Mouse (Mus musculus) myocyte (in vitro differentiated cells): ENCODE data around the gene Fcnb.

Source experiments
- CEBPB ChIP-seq: IDR thresholded peaks from 2 replicates; pipeline ENCODE4 v1.6.1; 2011; ENCODE audit warnings: mild to moderate bottlenecking, moderate library complexity; ENCODE audit not compliant: poor library complexity, insufficient read depth, severe bottlenecking
- E2F4 ChIP-seq: IDR thresholded peaks from one replicate; pipeline ENCODE4 v1.6.1; 2011; ENCODE audit warnings: mild to moderate bottlenecking, control low read depth, moderate library complexity; ENCODE audit not compliant: insufficient read depth
- MAX ChIP-seq: IDR thresholded peaks from one replicate; pipeline ENCODE4 v1.6.1; 2011; ENCODE audit warnings: low read depth, mild to moderate bottlenecking, control low read depth
- MYOG ChIP-seq, 3 experiments: IDR thresholded peaks; one replicate each; pipeline ENCODE4 v1.6.1; 2011; ENCODE audit warnings: control low read depth in 2 of 3, low read depth in 2 of 3, mild to moderate bottlenecking in 2 of 3; ENCODE audit not compliant: insufficient read length in 2 of 3, control insufficient read depth in 1 of 3, insufficient read depth in 1 of 3
- POLR2A ChIP-seq: IDR thresholded peaks from one replicate; pipeline ENCODE4 v1.6.1; 2011; ENCODE audit warnings: low read depth, mild to moderate bottlenecking, control low read depth, moderate library complexity; ENCODE audit not compliant: insufficient read length
- POLR2AphosphoS2 ChIP-seq: IDR thresholded peaks from one replicate; pipeline ENCODE4 v1.6.1; 2011; ENCODE audit warnings: low read depth, control low read depth; ENCODE audit not compliant: insufficient read length
- REST ChIP-seq: IDR thresholded peaks from one replicate; pipeline ENCODE4 v1.6.1; 2011; ENCODE audit warnings: mild to moderate bottlenecking, control low read depth, moderate library complexity; ENCODE audit not compliant: insufficient read depth, insufficient read length
- SRF ChIP-seq: IDR thresholded peaks from one replicate; pipeline ENCODE4 v1.6.1; 2011; ENCODE audit warnings: low read depth; ENCODE audit not compliant: control insufficient read depth, insufficient read length
- TCF12 ChIP-seq: IDR thresholded peaks from one replicate; pipeline ENCODE4 v1.6.1; 2011; ENCODE audit warnings: mild to moderate bottlenecking, control low read depth; ENCODE audit not compliant: poor library complexity, insufficient read depth, severe bottlenecking
- TCF3 ChIP-seq: IDR thresholded peaks from one replicate; pipeline ENCODE4 v1.6.1; 2011; ENCODE audit warnings: low read depth, control low read depth; ENCODE audit not compliant: insufficient read length
- USF1 ChIP-seq: IDR thresholded peaks from one replicate; pipeline ENCODE4 v1.6.1; 2011; ENCODE audit warnings: low read depth, mild to moderate bottlenecking, control low read depth, moderate library complexity

DNA sequence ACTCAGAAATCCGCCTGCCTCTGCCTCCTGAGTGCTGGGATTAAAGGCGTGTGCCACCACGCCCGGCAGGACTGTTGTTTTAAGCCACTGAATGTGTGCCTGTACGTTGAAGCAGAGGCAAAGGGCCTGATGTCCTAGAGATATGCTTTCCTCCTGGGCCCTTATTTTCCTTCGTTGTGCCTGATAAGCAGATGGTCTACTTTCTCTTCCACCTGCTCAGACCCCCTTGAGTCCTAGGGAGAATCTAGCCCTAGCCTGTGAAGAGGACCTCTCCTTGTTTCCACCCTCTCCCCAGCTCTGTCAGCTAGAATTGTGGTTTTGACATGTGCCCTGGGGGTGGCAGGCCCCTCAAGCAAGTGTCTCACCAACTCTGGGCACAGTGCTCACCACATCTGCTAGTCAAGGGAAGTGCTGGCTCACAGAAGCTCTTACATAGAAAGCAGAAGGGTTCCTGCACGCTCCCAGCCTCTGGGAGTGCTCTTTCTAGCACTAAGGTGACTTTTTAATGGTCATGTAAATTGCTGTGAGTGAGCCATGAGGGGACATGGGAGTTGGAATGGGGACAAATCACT lies 9.0 kb downstream of the Fcnb start:
- TF ChIP-seq MAX (no peak), SRF (no peak), USF1 (no peak), POLR2A (no peak), MYOG (IDR thresholded peaks at IDR 0.05; ENCODE audit: control insufficient read depth in 1 of 3, insufficient read depth in 1 of 3, insufficient read length in 2 of 3, low read depth in 2 of 3) (no peak), CEBPB (no peak), POLR2AphosphoS2 (no peak), E2F4 (no peak), TCF12 (no peak), REST (no peak), TCF3 (no peak)
